Mouse (Mus musculus): ENCODE results near the gene Disp2. TPM values are rescaled to one million over a fixed set of nuclear protein-coding genes. Genes with fewer than 3 reads are reported as not detected.

Disp2 gene
- polyA plus RNA-seq, 1 experiment from 2014 or later, result 2.8 TPM

GRCm38 (mm10) chr2:118789501-118789900, 10.0 kb downstream of the Disp2 start:
- H3K4me1 ChIP-seq (ENCODE audit: control insufficient read depth, insufficient read depth, low read length), result no peaks in the 10 kb centered on the region; the same call in 1 of the 2 replicates
- no peak for ATAC-seq (ENCODE audit: insufficient number of reproducible peaks, insufficient read depth, low FRiP score, low read depth)
- no peaks in the 10 kb centered on the region for H3K36me3 ChIP-seq (ENCODE audit: control insufficient read depth, insufficient read depth, low read length)
- whole genome bisulfite sequencing, result 92% methylated on average over 11 of the region's 11 CpGs
- no peak overlapping the region for H3K27ac ChIP-seq (ENCODE audit: low read length)
- H3K9ac ChIP-seq (replicated peaks; ENCODE audit: low read depth, low read length), result no peak overlapping the region
- no peak overlapping the region for H3K4me2 ChIP-seq (replicated peaks; ENCODE audit: low read depth, low read length)
- H3K9me3 ChIP-seq (ENCODE audit: control insufficient read depth, low read depth, low read length), result no peaks in the 10 kb centered on the region
- no peak overlapping the region for H3K4me3 ChIP-seq (ENCODE audit: low read depth, low read length)
- no peaks in the 10 kb centered on the region for H3K27me3 ChIP-seq (ENCODE audit: control insufficient read depth, insufficient read depth, low read length)

GRCm38 (mm10) chr2:118790221-118790550, 10.7 kb downstream of the Disp2 start:
- H3K27me3 ChIP-seq (ENCODE audit: control insufficient read depth, insufficient read depth, low read length), result no peaks in the 10 kb centered on the region
- H3K9ac ChIP-seq (replicated peaks; ENCODE audit: low read depth, low read length), result no peak overlapping the region
- 52% methylated on average over 12 of the region's 12 CpGs for WGBS
- H3K4me3 ChIP-seq (ENCODE audit: low read depth, low read length), result no peak overlapping the region
- peak overlapping the region; percentile 22 for H3K4me2 ChIP-seq (replicated peaks; ENCODE audit: low read depth, low read length)
- no peaks in the 10 kb centered on the region; the same call in 1 of the 2 replicates for H3K4me1 ChIP-seq (ENCODE audit: control insufficient read depth, insufficient read depth, low read length)
- H3K27ac ChIP-seq (ENCODE audit: low read length), result no peak overlapping the region
- ATAC-seq (ENCODE audit: insufficient number of reproducible peaks, insufficient read depth, low FRiP score, low read depth), result no peak; the same call in 1 of the 2 replicates
- no peaks in the 10 kb centered on the region for H3K9me3 ChIP-seq (ENCODE audit: control insufficient read depth, low read depth, low read length)
- no peaks in the 10 kb centered on the region for H3K36me3 ChIP-seq (ENCODE audit: control insufficient read depth, insufficient read depth, low read length)

GRCm38 (mm10) chr2:118790551-118791525, 11.3 kb downstream of the Disp2 start:
- ATAC-seq (ENCODE audit: insufficient number of reproducible peaks, insufficient read depth, low FRiP score, low read depth), result peak; percentile 47; the same call in 1 of the 2 replicates
- H3K4me1 ChIP-seq (ENCODE audit: control insufficient read depth, insufficient read depth, low read length), result no peaks in the 10 kb centered on the region; the same call in 1 of the 2 replicates
- no peak overlapping the region for H3K9ac ChIP-seq (replicated peaks; ENCODE audit: low read depth, low read length)
- peak overlapping the region; percentile 22 for H3K4me2 ChIP-seq (replicated peaks; ENCODE audit: low read depth, low read length)
- H3K36me3 ChIP-seq (ENCODE audit: control insufficient read depth, insufficient read depth, low read length), result no peaks in the 10 kb centered on the region
- H3K4me3 ChIP-seq (ENCODE audit: low read depth, low read length), result no peak overlapping the region
- H3K9me3 ChIP-seq (ENCODE audit: control insufficient read depth, low read depth, low read length), result no peaks in the 10 kb centered on the region
- H3K27ac ChIP-seq (ENCODE audit: low read length), result no peak overlapping the region
- H3K27me3 ChIP-seq (ENCODE audit: control insufficient read depth, insufficient read depth, low read length), result no peaks in the 10 kb centered on the region
- WGBS, result 24% methylated on average over 44 of the region's 44 CpGs

- H3K27ac ChIP-seq (ENCODE audit: low read length), result no peak overlapping the region
- ATAC-seq (ENCODE audit: insufficient number of reproducible peaks, insufficient read depth, low FRiP score, low read depth), result no peak
- no peak overlapping the region for H3K4me3 ChIP-seq (ENCODE audit: low read depth, low read length)
- H3K27me3 ChIP-seq (ENCODE audit: control insufficient read depth, insufficient read depth, low read length), result no peaks in the 10 kb centered on the region
- H3K9me3 ChIP-seq (ENCODE audit: control insufficient read depth, low read depth, low read length), result no peaks in the 10 kb centered on the region
- H3K4me1 ChIP-seq (ENCODE audit: control insufficient read depth, insufficient read depth, low read length), result no peaks in the 10 kb centered on the region; the same call in 1 of the 2 replicates
- no peaks in the 10 kb centered on the region for H3K36me3 ChIP-seq (ENCODE audit: control insufficient read depth, insufficient read depth, low read length)
- 94% methylated on average over 26 of the region's 26 CpGs for WGBS
- no peak overlapping the region for H3K9ac ChIP-seq (replicated peaks; ENCODE audit: low read depth, low read length)
- H3K4me2 ChIP-seq (replicated peaks; ENCODE audit: low read depth, low read length), result no peak overlapping the region
Measured at GRCm38 (mm10) chr2:118791591-118792258, 12.2 kb downstream of the Disp2 start.

GRCm38 (mm10) chr2:118792259-118792613, 12.7 kb downstream of the Disp2 start:
- Histone ChIP-seq H3K4me3 (ENCODE audit: low read depth, low read length) (no peak overlapping the region), H3K36me3 (ENCODE audit: control insufficient read depth, insufficient read depth, low read length) (no peaks in the 10 kb centered on the region), H3K27me3 (ENCODE audit: control insufficient read depth, insufficient read depth, low read length) (no peaks in the 10 kb centered on the region), H3K27ac (ENCODE audit: low read length) (no peak overlapping the region), H3K9ac (replicated peaks; ENCODE audit: low read depth, low read length) (no peak overlapping the region), H3K4me1 (ENCODE audit: control insufficient read depth, insufficient read depth, low read length) (no peaks in the 10 kb centered on the region; the same call in 1 of the 2 replicates), H3K9me3 (ENCODE audit: control insufficient read depth, low read depth, low read length) (no peaks in the 10 kb centered on the region), H3K4me2 (replicated peaks; ENCODE audit: low read depth, low read length) (no peak overlapping the region)
- 80% methylated on average over 4 of the region's 4 CpGs for WGBS
- no peak for ATAC-seq (ENCODE audit: insufficient number of reproducible peaks, insufficient read depth, low FRiP score, low read depth)

GRCm38 (mm10) chr2:118793636-118794035, 14.1 kb downstream of the Disp2 start:
- H3K9me3 ChIP-seq (ENCODE audit: control insufficient read depth, low read depth, low read length), result no peaks in the 10 kb centered on the region
- no peaks in the 10 kb centered on the region for H3K36me3 ChIP-seq (ENCODE audit: control insufficient read depth, insufficient read depth, low read length)
- H3K4me3 ChIP-seq (ENCODE audit: low read depth, low read length), result no peak overlapping the region
- WGBS, result 81% methylated on average over 4 of the region's 4 CpGs
- H3K4me1 ChIP-seq (ENCODE audit: control insufficient read depth, insufficient read depth, low read length), result no peaks in the 10 kb centered on the region; the same call in 1 of the 2 replicates
- H3K4me2 ChIP-seq (replicated peaks; ENCODE audit: low read depth, low read length), result no peak overlapping the region
- no peak overlapping the region for H3K9ac ChIP-seq (replicated peaks; ENCODE audit: low read depth, low read length)
- H3K27me3 ChIP-seq (ENCODE audit: control insufficient read depth, insufficient read depth, low read length), result no peaks in the 10 kb centered on the region
- H3K27ac ChIP-seq (ENCODE audit: low read length), result no peak overlapping the region
- ATAC-seq (ENCODE audit: insufficient number of reproducible peaks, insufficient read depth, low FRiP score, low read depth), result no peak

- H3K9me3 ChIP-seq (ENCODE audit: control insufficient read depth, low read depth, low read length), result no peaks in the 10 kb centered on the region
- WGBS, result 63% methylated on average over 4 of the region's 4 CpGs
Measured at GRCm38 (mm10) chr2:118802542-118803118, 23.1 kb downstream of the Disp2 start.

GRCm38 (mm10) chr2:118804474-118804873, 25.0 kb downstream of the Disp2 start:
- WGBS, result 79% methylated on average over 2 of the region's 2 CpGs
- Histone ChIP-seq H3K9ac (replicated peaks; ENCODE audit: low read depth, low read length) (no peak overlapping the region), H3K4me1 (ENCODE audit: control insufficient read depth, insufficient read depth, low read length) (no peaks in the 10 kb centered on the region), H3K4me3 (ENCODE audit: low read depth, low read length) (no peak overlapping the region), H3K27me3 (ENCODE audit: control insufficient read depth, insufficient read depth, low read length) (no peaks in the 10 kb centered on the region), H3K27ac (ENCODE audit: low read length) (no peak overlapping the region), H3K9me3 (ENCODE audit: control insufficient read depth, low read depth, low read length) (no peaks in the 10 kb centered on the region), H3K4me2 (replicated peaks; ENCODE audit: low read depth, low read length) (no peak overlapping the region), H3K36me3 (ENCODE audit: control insufficient read depth, insufficient read depth, low read length) (no peaks in the 10 kb centered on the region)
- no peak for ATAC-seq (ENCODE audit: insufficient number of reproducible peaks, insufficient read depth, low FRiP score, low read depth)

More at GRCm38 (mm10) chr2:118802542-118803118, 23.1 kb downstream of the Disp2 start:
- no peak overlapping the region for H3K27ac ChIP-seq (ENCODE audit: low read length)
- H3K4me2 ChIP-seq (replicated peaks; ENCODE audit: low read depth, low read length), result no peak overlapping the region
- no peaks in the 10 kb centered on the region for H3K27me3 ChIP-seq (ENCODE audit: control insufficient read depth, insufficient read depth, low read length)
- no peaks in the 10 kb centered on the region for H3K36me3 ChIP-seq (ENCODE audit: control insufficient read depth, insufficient read depth, low read length)
- H3K4me1 ChIP-seq (ENCODE audit: control insufficient read depth, insufficient read depth, low read length), result no peaks in the 10 kb centered on the region
- no peak overlapping the region for H3K9ac ChIP-seq (replicated peaks; ENCODE audit: low read depth, low read length)
- ATAC-seq (ENCODE audit: insufficient number of reproducible peaks, insufficient read depth, low FRiP score, low read depth), result no peak
- H3K4me3 ChIP-seq (ENCODE audit: low read depth, low read length), result no peak overlapping the region

All from stomach, embryonic 14.5 days (tissue).